Mouse (Mus musculus) olfactory bulb, adult 2 months (tissue): Measurements from ENCODE around the gene Ssh3. TPM values are rescaled to one million over a fixed set of nuclear protein-coding genes. Genes with fewer than 3 reads are reported as not detected.
"Not testable (repeated sequence)": the region's sequence is repeated elsewhere in the genome, so short reads cannot be mapped to it uniquely, and the experiment has no call there.

ENCODE experiments used
- H3K27ac ChIP-seq: fragments of 200-500 bp; 2 replicates; pipeline ENCODE4 v1.5.1; 2012; ENCODE audit warnings: low read depth, low read length; ENCODE audit not compliant: insufficient read depth
- H3K4me1 ChIP-seq: fragments of 200-500 bp; 2 replicates; pipeline ENCODE4 v1.6.1; 2012; ENCODE audit warnings: low read length; ENCODE audit not compliant: control insufficient read depth, insufficient read depth
- H3K4me3 ChIP-seq: fragments of 200-500 bp; 2 replicates; pipeline ENCODE4 v1.5.1; 2012; ENCODE audit warnings: mild to moderate bottlenecking, low read depth, low read length, moderate library complexity; ENCODE audit not compliant: insufficient read depth
- CTCF ChIP-seq: fragments of 200-500 bp; IDR thresholded peaks from 2 replicates; pipeline ENCODE4 v1.5.1; 2012; ENCODE audit warnings: low read depth, mild to moderate bottlenecking, low read length, moderate library complexity; ENCODE audit not compliant: insufficient read depth
- POLR2A ChIP-seq: fragments of 200-500 bp; IDR thresholded peaks from 2 replicates; pipeline ENCODE4 v1.6.1; 2012; ENCODE audit warnings: mild to moderate bottlenecking, low read depth, low read length, moderate library complexity; ENCODE audit not compliant: insufficient read depth
- WGBS: fragments of 180-500 bp; shearing (Covaris S2); methylation state at CpG from one replicate; pipeline ENCODE4 v1.1.7; 2018; 5-methylcytosine and 5-hydroxymethylcytosine counted together
- polyA plus RNA-seq: library from polyadenylated mRNA; stranded (reverse); fragments of >200 nt; gene quantifications from 2 replicates; pipeline ENCODE4 v1.2.4, GENCODE M21; 2012; ENCODE audit warnings: low replicate concordance; ENCODE audit not compliant: missing spikeins, insufficient read depth, insufficient read length

The Ssh3 gene
- polyA plus RNA-seq, 1 experiment, result not detected

DNA sequence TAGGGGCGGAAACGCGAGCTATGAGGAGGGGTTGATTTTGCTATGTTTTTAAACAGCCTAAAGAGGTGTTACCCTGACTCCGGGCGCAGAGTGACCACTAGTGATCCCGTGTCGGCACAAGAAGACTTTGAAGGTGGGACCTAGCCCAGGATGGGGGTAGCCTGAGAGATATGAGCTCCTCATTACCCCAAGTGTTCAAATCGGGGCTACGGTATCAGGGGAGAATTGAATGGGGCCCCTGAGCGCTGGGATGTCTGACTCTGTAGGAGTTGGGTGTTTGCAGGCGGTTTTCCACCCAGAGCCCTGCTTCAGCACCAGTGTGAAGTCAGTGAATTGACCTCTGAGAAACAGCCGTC lies 11.1 kb downstream of the Ssh3 start:
- peak overlapping the region; percentile 54 for H3K4me3 ChIP-seq
- 11% methylated on average over 12 of the region's 12 CpGs for WGBS
- H3K27ac ChIP-seq, result peak overlapping the region; percentile 52
- 0 out of 2 replicates have a peak, but pooled peaks have one; percentile 25 for TF ChIP-seq POLR2A
- TF ChIP-seq CTCF, result no peak
- H3K4me1 ChIP-seq, result 0 out of 2 replicates have a peak, but pooled peaks cover 4% of the 10 kb centered on the region

DNA sequence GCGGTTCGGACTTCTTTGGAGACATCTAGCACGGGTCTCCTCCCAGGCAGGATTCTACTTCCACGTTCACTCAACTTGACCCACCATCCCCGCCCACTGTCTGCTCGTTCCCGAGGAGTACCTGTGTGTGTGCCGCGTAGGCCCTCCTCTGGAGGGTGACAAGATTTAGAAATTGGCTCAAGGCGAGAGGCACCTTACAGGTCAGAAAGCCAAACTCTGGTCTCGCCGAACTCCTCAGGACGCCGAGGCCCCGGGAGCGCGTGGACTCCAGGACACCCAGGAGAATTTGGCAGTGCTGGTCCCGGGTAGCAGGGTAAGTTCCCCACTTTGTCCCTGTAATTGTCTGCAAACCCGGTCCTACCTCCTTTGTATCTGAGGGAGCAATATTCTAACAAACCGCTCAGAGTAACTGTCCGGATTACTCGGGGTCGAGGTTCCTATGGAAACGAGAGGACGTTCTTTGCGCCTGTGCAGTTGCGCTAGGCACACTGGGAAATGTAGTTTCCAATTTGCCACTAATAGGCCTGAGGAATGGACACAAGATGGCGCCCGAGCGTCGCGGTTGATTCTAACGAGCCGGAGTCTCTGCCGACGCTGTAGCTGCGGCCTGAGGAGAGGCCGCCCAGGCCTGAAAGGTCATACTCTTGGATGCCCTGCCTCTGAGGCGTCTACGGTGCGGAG lies 11.6 kb downstream of the Ssh3 start:
- peak overlapping the region; percentile 52 for H3K27ac ChIP-seq
- WGBS, result under 1% methylated on average over 41 of the region's 41 CpGs
- H3K4me1 ChIP-seq, result 0 out of 2 replicates have a peak, but pooled peaks cover 4% of the 10 kb centered on the region

DNA sequence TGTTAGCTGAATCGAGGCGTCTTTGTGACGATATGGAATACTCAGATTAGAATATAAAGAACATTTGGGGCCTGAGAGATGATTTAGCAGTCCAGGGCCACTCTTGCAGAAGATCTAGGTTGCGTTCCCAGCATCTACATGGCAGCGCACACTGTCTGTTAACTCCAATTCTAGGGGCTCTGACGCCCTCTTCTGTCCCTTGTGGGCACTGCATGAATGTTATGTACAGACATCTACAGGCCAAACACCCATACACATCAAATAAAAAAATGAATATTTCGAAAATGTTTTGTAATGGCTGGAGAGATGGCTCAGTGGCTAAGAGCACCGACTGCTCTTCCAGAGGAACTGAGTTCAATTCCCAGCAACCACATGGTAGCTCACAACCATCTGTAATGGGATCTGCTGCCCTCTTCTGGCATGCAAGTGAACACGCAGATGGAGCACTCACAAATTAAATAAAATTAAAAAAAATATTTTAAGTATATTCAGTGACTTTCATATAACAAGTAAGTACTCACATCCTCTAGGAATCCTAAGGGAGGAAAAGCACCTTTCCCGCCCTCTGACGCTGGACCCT lies 13.3 kb downstream of the Ssh3 start:
- WGBS, result 81% methylated on average over 11 of the region's 11 CpGs
- TF ChIP-seq CTCF, result no peak
- TF ChIP-seq POLR2A, result no peak
- Histone ChIP-seq H3K4me1 (0 out of 2 replicates have a peak, but pooled peaks cover 4% of the 10 kb centered on the region), H3K4me3 (no peak overlapping the region), H3K27ac (no peak overlapping the region)

More for the DNA sequence above, 11.6 kb downstream of the Ssh3 start:
- TF ChIP-seq POLR2A (0 out of 2 replicates have a peak, but pooled peaks have one; percentile 4), CTCF (peak; percentile 82)
- peak overlapping the region; percentile 71 for H3K4me3 ChIP-seq

DNA sequence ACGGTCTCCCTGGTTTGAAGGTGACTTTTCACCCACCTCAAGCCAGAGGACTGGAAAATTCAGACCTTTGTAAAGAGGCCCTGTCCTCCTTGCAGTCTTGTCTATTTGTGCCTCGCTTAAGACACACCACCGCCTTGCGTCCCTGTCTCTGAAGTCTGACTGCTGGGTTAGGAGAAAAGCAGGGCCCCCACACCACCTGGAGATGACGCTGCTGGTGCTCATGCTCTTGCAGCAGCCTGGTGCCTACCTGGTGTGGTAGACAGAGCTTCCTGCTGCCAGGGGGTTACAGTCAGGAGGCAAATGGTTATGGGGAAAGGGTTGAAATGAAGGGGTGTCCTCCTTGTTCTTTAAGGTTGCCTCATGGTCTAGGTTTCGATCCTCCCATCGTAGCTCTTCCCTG lies 14.8 kb downstream of the Ssh3 start:
- no peak overlapping the region for H3K4me3 ChIP-seq
- WGBS, result 94% methylated on average over 7 of the region's 7 CpGs
- H3K27ac ChIP-seq, result no peak overlapping the region
- 0 out of 2 replicates have a peak, but pooled peaks cover 4% of the 10 kb centered on the region for H3K4me1 ChIP-seq
- TF ChIP-seq POLR2A, result no peak

GRCm38 (mm10) chr19:4248683-4249082 lies 20.3 kb downstream of the Ssh3 start:
- not testable (repeated sequence) for H3K4me1 ChIP-seq, H3K27ac ChIP-seq, H3K4me3 ChIP-seq
- WGBS, result 91% methylated on average over 1 of the region's 1 CpGs

- TF ChIP-seq CTCF (no peak), POLR2A (no peak)
- Histone ChIP-seq H3K27ac (no peak overlapping the region), H3K4me3 (no peak overlapping the region), H3K4me1 (no peaks in the 10 kb centered on the region)
- WGBS, result 66% methylated on average over 1 of the region's 1 CpGs
Measured at GRCm38 (mm10) chr19:4247010-4247409, 22.0 kb downstream of the Ssh3 start.

DNA sequence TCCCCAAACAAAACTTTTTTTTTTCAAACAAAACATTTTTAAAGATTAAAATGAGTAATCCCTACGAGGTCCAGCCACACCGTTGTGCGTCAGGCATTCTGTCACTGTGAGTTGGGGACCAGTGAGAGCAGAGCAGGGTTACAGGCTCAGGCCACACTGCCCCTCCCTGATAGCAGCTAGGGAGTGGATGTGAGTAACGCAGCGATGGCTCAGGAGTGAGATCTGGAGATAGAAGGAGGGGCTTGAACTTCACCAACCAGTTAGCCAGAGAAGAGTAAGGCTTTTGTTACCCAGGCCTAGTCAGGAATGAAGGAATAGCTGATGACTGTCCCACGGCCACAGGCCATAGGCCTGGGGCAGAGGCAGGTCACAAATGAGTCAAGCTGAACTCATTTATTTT lies 24.2 kb downstream of the Ssh3 start:
- 90% methylated on average over 6 of the region's 6 CpGs for WGBS
- H3K4me1 ChIP-seq, result no peaks in the 10 kb centered on the region
- no peak overlapping the region for H3K4me3 ChIP-seq
- H3K27ac ChIP-seq, result no peak overlapping the region
- no peak for TF ChIP-seq POLR2A
- TF ChIP-seq CTCF, result no peak

DNA sequence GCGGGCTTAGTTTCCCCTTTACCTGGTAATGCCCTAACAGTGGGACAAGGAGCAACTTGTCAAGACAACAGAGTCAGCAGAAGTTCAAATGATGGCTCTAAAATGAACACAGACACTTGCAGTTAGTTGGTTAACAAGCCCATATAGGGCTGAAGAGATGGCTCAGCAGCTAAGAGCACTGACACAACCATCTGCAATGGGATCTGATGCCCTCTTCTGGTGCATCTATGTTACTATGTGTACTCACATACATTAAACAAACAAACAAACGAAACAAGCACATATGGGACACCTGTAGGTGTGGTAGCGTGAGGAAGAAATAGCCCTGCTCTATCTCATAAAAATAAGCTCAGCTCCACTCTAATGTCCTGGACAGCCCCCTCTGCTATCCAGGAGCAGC lies 26.6 kb downstream of the Ssh3 start:
- 72% methylated on average over 3 of the region's 3 CpGs for WGBS
- Histone ChIP-seq H3K4me1 (no peaks in the 10 kb centered on the region), H3K4me3 (no peak overlapping the region), H3K27ac (no peak overlapping the region)
- no peak for TF ChIP-seq CTCF
- no peak for TF ChIP-seq POLR2A

DNA sequence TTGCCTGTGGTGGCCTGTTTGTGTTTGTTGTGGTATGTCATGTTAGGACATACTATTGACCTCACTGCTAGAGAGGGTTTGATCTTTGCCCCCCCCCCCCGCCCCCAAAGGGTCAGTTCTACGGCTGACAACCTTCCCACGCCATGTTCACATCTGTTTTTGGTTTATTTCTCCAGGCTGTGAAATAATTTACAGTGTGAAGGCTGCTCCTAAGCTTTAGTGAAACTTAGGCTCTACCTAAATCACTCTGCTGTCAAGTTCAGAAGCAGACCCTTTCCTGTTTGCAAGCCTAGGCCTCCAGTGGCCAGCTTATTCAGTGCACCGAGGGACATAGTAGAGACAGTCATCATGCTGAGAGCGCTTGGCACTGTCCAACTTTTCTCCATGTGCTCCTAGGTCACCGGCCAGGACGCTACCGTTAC lies 28.7 kb downstream of the Ssh3 start:
- H3K4me3 ChIP-seq, result no peak overlapping the region
- 78% methylated on average over 8 of the region's 8 CpGs for WGBS
- TF ChIP-seq CTCF (no peak), POLR2A (no peak)
- H3K27ac ChIP-seq, result no peak overlapping the region
- no peaks in the 10 kb centered on the region for H3K4me1 ChIP-seq
